Mouse (Mus musculus): ENCODE results near the gene Ccnl1. TPM values are rescaled to one million over a fixed set of nuclear protein-coding genes. Genes with fewer than 3 reads are reported as not detected.

The Ccnl1 gene
- total RNA-seq (2017), result 637 to 1,006 TPM (median 735 TPM) in 3 replicates

DNA sequence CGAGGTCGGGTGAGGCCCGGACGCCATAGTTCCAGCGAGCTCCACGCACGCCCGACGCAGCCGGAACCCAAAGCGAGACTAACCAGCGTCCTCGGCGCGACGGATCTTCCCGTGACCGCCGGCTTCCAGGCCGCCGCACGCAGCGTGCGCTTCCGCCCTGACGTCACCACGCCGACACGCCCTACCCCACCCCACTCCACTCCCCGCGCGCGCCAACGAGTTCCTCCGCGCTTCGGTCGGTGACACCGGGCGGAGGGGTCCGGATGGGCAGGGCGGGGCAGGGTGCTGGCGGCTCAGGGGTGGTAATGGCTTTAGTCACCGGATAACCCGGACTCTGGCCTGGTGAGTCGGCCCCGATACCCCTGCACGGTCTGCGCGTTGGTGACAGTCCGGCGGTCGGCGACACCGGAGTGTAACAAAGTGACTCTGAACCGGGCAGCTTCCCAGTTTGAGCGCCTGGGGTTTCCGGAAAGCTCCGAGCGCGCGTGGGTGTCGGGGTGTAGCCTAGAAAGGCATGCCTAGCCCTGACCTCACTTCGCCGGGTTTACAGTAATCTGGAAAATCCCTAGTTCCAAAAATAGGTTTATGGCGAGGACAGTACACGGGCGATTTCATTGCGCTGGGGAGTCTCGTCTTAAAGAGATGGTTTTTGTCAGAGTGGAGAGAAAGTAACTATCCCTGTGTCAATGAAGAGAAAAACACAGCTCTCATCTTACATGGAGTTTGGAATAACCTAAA is at the start of gene Ccnl1:
Ccnl1 (minus strand) TSS at position 148 of the 738 bp plus-strand sequence.
- ATAC-seq (replicated peaks; ENCODE audit: insufficient number of reproducible peaks, low FRiP score, low TSS enrichment, poor library complexity, severe bottlenecking), result peak; percentile 73

DNA sequence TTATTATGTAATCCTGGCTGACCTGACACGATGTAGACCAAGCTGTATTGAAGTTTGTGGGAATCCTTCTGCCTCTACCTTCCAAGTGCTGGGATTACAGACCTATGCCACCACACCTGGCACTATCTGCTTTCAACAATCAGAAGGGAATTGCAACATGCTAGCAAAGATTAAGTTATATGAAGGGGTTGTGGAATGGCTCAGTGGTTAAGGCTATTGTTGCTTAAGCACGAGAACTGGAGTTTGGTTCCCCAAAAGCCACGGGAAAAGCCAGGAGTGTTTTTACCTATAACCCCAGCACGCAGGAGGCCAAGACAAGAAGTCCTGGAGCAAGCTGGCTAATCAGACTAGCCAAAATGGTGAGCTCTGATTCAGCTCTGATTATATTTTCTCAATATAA is 46.9 kb upstream of the Ccnl1 start:
- ATAC-seq (replicated peaks; ENCODE audit: insufficient number of reproducible peaks, low FRiP score, low TSS enrichment, poor library complexity, severe bottlenecking), result no peak

DNA sequence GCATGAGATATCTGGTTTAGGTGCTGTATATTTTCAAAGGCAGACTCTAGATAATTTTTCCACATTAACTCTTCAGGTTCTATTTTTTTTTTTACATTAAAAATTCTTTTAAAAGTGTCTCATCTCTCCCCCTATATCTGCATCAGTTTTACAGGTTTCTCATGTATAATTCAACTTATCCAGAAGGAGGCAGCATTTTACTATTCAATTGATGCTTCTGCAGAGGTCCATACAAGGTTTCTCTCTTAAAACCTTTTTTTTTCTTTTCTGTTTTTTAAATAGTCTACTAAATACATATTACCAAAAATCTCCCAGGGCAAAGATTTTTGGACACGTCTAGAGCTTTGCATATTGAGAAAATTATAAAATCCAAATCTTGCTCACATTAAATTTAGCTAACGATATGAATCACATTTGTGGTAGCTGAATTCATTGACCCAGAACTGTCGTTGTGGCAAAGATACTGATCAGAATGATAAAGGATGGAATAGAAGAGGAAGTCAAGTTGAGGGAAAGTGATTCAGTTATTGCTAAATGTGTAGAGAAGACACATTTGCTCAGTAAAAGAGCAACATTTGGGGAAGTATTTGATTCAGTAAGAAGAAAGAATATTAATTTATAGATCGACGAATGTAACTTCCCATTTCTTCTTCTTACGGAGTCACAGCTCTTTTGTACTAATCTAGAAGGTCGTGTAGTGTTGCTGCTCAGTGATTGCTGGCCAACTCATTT is 46.3 kb upstream of the Ccnl1 start:
- no peak for ATAC-seq (replicated peaks; ENCODE audit: insufficient number of reproducible peaks, low FRiP score, low TSS enrichment, poor library complexity, severe bottlenecking)

DNA sequence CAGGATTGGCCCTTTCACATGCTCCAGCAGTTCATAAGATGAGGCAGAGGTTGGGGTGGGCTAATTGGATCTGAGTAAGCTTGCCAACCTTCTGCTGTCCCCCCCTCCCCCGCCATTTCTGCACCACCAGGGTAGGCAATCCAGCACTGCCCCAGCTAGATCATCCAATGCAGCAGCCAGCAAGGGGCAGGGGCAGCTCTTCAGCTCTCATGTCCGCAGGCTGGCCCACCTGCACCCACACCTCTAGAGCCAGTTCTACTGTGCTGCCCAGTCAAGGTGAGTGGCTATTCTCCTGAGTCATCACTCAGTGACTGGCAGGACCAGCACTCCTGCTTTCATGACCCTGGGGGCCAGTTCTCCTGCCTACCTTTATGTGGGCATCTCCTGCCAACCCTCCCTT is 42.4 kb upstream of the Ccnl1 start:
- no peak for ATAC-seq (replicated peaks; ENCODE audit: insufficient number of reproducible peaks, low FRiP score, low TSS enrichment, poor library complexity, severe bottlenecking)

DNA sequence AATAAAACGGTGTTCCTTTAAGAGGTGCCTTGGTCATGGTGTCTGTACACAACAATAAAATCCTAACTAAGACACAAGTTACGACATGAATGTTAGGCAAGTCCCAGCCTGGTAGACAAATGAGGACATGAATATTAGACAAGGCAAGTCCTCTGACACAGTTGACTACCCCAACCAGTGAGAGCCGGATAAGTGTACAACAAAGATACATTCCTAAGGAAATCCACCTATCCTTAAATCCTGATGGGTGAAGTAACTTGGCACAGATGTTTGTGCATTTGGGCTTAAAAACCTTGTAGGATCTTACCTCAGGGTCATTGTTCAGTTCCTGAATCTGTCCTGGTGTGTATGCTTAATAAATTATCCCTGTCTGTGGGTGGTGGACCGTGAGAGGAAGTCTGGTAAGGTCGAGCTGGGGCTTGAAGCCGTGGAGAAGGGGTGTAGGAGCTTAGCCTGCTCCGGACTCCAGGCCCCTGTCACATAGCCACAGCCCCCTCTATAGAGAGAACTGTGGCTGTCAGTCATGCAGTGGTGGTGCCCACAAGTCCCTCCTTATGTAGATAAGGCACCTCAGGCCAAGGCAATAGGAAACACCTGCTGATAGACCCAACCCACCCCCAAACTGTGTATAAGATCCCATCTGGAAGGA is 39.4 kb upstream of the Ccnl1 start:
- no peak for ATAC-seq (replicated peaks; ENCODE audit: insufficient number of reproducible peaks, low FRiP score, low TSS enrichment, poor library complexity, severe bottlenecking)

DNA sequence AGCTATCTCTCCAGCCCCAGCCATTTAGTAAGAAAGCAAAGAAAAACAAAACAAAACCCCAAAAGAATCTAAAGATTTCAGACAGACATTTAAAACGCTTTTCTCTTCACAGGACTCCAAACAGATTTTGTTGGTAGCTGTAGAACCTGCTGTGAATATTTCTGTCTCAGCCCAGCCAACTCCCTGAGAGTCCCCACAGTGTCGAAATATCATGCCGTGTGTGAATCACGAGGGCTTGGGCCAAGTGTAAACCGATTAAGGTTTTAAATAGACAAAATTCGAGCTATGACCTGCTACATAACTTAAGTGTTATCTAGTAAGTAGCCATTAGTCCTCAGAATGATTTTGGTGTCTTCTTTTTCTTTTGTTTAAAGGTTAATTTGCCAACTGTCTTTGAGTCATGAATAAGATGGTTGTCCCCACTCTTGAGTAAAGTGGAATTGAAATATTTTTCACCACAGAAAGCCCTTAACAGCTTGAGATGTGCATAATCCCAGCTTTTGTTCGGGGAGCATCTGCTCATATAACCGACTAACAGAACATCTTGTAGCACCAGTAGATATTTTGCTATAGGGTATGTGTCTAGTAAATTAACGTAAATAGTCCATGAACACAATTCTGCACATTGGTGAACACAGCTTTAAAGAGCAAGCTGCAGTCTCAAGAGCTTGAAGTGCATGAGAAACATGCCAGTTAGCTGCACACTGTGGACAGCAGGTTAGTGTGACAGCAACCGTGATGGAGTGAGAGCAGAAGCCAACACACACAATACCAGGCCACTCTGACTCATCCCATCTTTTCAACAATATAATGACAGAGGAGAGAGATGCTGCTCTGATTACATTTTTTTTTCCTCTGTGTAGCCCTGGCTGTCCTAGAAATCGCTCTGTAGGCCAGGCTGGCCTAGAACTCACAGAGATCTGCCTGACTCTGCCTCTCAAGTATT is 34.6 kb upstream of the Ccnl1 start:
- no peak for ATAC-seq (replicated peaks; ENCODE audit: insufficient number of reproducible peaks, low FRiP score, low TSS enrichment, poor library complexity, severe bottlenecking)

DNA sequence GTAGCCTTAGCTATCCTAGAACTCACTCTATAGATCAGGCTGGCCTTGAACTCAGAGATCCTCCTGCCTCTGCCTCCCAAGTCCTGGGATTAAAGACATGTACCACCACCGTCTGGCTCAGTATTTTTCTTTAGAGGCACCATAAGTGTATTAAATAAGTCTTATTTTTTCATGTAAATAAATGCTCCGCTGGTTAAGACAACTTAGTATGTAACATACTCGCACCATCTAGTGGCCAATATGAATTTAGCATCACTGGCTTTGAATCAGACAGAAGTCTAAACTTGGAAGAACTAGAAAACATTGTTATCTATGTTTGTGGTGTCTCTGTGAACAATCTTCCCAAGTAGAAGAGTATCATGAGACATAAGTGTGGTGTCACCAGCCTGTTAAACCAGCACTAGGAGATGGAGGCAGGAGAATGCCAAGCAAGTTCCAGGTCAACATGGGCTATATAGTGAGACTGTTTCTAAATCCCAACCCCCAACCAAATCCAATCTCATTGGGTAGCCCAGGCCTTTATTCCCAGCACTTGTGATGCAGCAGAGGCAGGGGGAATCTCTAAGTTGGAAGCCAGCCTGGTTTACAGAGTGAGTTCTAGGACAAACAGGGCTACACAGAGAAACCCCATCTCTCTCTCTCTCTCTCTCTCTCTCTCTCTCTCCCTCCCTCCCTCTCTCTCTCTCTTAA is 33.1 kb upstream of the Ccnl1 start:
- ATAC-seq (replicated peaks; ENCODE audit: insufficient number of reproducible peaks, low FRiP score, low TSS enrichment, poor library complexity, severe bottlenecking), result peak; percentile 63

DNA sequence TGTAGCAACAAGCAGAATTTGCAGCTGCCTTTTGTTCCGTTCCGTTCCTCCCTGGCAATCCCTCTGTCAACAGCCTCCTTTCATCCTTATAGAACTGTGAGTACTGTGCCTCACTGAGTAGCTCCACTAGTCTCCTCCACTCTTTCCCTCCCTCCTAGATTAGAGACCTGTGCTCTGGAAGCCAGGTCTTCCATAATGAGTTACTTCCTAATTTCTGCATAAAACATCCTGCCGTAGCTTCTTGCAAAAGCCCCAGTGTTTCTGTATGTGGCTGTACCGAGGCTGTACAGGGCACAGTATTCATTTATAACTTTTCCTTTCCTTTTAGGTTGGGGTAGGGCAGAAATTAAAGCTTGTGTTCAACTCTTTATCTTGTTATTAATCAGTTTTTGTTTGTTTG is 32.5 kb upstream of the Ccnl1 start:
- ATAC-seq (replicated peaks; ENCODE audit: insufficient number of reproducible peaks, low FRiP score, low TSS enrichment, poor library complexity, severe bottlenecking), result no peak

DNA sequence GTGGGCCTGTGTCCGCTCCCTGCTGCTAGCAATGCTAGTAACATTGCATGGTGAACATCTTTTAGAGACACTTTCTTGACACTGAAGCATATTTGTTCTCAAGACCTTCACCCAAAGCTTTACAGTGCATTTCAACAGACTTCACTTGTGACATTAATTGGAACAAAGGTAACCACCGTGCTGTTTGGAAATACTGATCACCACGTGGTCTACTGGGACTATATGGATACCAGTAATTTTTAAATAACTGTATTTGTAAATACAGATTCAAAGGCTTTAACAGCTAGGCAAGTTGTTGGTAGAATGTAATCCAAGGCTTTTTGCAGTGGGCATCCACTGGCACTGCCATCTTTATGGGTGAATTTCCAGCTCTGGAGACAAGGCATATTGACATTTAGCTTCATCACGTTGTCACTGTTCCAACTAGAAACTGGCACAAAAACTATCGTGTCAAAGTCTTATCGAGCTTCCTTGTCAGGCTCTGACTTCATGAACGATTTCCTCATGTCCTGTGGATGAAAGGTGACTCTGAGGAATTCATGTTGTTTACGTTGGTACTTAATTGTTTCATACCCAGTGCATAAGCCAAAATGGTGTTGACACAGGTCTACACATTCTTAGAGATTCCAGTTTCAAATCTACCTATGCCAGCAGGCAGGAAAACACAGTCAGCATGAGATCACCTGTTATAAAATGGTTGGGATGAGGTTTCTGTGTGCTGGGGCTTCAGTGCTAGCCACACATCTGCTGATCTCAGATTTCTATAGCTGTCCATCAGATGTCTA is 30.9 kb upstream of the Ccnl1 start:
- no peak for ATAC-seq (replicated peaks; ENCODE audit: insufficient number of reproducible peaks, low FRiP score, low TSS enrichment, poor library complexity, severe bottlenecking)

DNA sequence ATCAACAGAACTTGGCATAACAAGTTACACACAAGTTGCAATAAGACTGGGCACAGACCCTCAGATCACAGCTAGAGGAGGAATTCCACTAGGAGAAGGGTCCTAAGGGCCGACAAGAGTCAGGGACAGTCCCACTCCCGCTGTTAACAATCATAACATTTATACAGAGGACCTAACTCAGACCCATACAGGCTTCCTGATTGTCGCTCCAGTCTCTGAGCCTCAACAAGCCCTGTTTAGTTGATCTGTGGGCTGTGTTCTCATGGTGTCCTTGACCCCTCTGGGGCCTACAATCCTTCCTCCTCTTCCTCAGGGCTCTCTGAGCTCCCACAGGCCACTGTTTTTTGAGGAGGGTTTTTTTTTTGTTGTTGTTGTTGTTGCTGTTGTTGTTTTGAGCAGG is 18.2 kb upstream of the Ccnl1 start:
- ATAC-seq (replicated peaks; ENCODE audit: insufficient number of reproducible peaks, low FRiP score, low TSS enrichment, poor library complexity, severe bottlenecking), result no peak

DNA sequence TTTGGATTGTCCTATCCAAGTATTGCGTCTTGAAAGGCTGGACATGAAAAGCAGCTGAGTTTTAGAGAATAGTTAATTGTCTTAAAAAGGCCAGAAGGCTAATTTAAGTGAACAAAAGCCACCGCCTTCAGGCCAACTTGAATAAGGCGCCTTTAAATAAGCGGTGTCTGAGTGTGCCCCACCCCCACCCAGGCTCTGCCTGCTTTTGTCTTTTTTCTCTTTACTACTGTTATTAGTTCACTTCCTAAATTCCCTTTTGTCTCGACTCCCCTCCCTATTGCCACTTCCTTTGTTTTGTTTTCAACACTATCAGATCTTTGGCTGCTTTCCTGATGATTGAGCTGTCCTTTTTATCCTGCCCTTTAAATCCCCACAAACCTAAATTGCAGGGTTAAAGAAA is 17.3 kb upstream of the Ccnl1 start:
- ATAC-seq (replicated peaks; ENCODE audit: insufficient number of reproducible peaks, low FRiP score, low TSS enrichment, poor library complexity, severe bottlenecking), result no peak; the same call in 1 of the 2 replicates

DNA sequence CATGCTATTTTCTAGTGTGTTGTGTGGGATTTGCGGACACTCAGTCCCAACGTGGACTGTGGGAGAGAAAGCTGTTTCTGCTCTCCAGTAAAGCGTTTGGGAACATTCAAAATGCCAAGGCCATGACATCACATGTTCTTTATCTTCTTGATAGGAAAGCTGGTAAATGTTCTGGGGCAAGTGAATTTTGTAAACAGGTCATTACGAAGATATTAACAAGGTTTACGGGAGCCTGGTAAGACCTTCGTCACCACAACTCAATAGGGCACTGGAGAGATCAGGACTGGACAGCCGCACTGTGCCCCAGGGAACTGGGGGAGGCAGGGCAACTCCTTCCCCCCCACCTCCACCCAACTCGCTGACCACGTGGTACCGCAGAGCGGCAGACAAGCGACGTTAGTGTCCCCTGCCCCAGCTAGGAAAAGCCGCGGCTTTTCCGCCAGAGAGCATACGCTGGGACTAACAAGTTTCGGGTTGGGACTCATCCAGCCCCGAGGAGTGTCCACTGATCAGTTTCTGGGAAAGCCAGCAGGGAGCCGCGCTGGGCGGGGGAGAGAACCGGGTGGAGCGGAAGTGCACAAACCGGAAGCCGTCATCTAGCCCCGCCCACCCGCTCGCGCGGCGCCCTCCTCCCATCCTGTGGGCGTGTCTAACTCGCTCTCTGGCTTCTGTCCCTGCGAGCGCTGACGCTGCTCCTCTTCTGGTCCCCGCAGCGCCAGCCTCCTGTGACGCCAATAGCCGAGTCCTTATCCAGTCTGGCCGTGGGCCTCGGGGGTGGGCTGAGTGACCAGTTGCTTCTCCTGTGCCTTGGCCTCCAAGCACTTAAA is 16.4 kb upstream of the Ccnl1 start:
- peak; percentile 95 for ATAC-seq (replicated peaks; ENCODE audit: insufficient number of reproducible peaks, low FRiP score, low TSS enrichment, poor library complexity, severe bottlenecking)

DNA sequence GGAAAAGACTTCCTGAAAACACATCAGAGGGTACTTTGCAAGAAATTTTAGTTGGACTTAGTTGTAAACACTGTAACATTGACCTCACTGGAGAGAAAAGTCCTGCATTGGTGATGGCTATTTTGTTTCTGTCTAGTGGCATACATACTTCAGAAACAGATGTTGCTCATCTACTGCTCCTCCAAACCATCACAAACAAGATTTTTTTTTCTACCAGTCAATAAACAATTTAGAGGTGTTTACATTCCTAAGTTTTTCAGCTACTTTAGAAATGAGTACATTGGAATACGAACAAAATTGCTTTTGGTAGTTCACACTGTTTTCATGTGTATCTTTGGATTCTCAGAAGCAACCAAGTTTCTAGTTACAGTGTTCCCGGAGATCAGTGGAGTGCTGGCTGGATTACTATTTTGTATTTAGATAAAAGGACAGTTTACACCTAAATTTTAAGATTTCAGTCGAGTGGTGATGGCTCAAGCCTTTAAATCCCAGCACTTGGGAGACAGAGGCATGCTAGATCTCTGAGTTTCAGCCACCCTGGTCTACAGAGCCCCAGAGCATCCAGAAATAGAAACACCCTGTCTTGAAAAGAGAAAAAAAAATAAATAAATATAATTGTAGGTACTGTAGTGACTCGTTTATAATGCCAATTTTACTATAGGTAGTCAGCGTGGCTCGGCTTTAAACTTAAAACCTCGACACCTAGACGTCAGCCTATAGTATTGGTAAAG is 15.6 kb upstream of the Ccnl1 start:
- no peak for ATAC-seq (replicated peaks; ENCODE audit: insufficient number of reproducible peaks, low FRiP score, low TSS enrichment, poor library complexity, severe bottlenecking)

DNA sequence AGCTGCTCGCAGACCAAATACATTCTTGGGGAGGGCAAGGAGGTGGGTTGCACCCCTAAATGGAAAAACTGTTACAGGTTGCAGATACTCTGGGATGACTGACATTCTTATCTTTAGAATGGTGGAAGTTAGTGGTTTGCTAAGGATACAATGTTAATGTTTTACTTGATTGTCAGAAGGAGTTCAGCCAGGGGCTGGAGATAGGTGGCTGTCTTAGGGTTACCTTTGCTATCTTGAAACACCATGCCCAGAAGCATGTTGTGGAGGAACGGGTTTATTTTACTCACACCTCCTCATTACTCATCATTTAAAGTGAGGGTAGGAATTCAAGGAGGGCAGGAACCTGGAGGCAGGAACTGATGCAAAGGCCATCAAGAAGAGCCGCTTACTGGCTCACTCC is 11.1 kb upstream of the Ccnl1 start:
- ATAC-seq (replicated peaks; ENCODE audit: insufficient number of reproducible peaks, low FRiP score, low TSS enrichment, poor library complexity, severe bottlenecking), result no peak

DNA sequence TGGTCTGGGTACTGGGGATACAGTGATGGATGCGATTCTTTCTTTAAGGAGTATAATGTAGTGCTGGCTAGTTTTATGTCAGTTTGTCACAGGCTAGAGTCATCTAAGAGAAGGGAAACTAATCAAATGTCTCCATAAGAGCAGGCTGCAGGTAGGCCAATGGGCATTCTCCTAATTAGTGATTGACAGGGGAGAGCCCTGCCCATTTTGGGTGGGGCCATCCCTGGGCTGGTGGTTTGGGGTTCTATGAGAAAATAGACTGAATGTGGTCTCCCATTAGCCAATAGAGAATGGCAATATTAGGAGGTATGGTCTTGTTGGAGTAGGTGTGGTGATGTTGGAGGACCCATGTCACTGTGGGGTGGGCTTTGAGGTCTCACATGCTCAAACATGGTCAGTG is 8.3 kb upstream of the Ccnl1 start:
- no peak for ATAC-seq (replicated peaks; ENCODE audit: insufficient number of reproducible peaks, low FRiP score, low TSS enrichment, poor library complexity, severe bottlenecking)

DNA sequence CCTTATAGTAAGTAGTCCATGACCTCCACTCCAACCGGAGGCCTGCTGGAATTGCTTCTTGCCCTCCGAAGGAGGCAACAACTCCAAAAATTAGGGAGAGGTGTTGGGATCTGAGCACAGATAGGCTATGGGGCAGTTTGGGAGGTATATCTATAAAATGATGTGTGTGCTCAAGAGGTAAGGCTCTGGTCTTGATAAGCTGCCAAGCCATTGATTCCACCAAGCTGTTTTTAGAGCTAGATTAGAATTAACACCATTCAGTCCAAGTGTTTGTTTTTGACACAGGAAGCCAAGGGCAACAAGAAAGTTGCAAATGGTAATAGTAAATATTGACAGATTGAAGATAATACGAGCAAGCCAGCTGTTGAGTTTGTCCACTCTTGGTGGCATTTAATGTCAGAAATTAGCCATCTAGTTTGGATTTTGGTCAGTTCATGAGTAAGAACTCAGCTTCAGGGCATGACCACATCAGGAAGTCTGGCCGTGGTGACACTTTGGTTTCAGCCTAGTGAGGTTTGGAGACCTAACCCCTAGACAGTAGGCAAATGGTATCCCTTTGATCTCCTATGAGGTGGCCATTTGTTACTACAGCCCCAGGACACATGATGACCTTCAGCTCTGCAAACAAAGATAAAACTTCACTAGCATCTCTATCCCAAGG is 4.4 kb upstream of the Ccnl1 start:
- no peak for ATAC-seq (replicated peaks; ENCODE audit: insufficient number of reproducible peaks, low FRiP score, low TSS enrichment, poor library complexity, severe bottlenecking)
